Comparison of ENCODE assay signal across 8 mouse cellular contexts in genomic region chr2:91071059-91071458, GRCm38 (mm10). TPM values are rescaled to one million over a fixed set of nuclear protein-coding genes. Genes with fewer than 3 reads are reported as not detected.
DNase-seq lines count a peak whose midpoint lies in the region; ATAC-seq and TF ChIP-seq lines count a peak whose summit lies in the region.

No protein-coding gene starts in this region.

- TF ChIP-seq EP300 in heart, adult 2 months (IDR thresholded peaks at IDR 0.05; ENCODE audit: insufficient read depth, low read depth, low read length), result no peak
- no peak for TF ChIP-seq EP300 in CH12.LX (IDR thresholded peaks at IDR 0.05; ENCODE audit: low read length)

- peak overlapping the region; percentile 87 for H3K27ac ChIP-seq in heart, adult 2 months
- H3K27ac ChIP-seq in CH12.LX (ENCODE audit: insufficient read depth, low read depth), result peak overlapping the region; percentile 39
- H3K27ac ChIP-seq in forebrain, embryonic 14.5 days (ENCODE audit: low read depth, low read length), result peak overlapping the region; percentile 74
- H3K27ac ChIP-seq in liver, embryonic 13.5 days, result peak overlapping the region; percentile 88

- no peak for TF ChIP-seq POLR2A in heart, adult 2 months (IDR thresholded peaks at IDR 0.05; ENCODE audit: insufficient read depth, low read depth, low read length)
- TF ChIP-seq POLR2A in CH12.LX (IDR thresholded peaks at IDR 0.05; ENCODE audit: low read depth, low read length), result no peak

- peak overlapping the region; percentile 52 for H3K4me2 ChIP-seq in CH12.LX (ENCODE audit: insufficient read depth, low read depth, poor library complexity, severe bottlenecking)
- peak overlapping the region; percentile 83 for H3K4me2 ChIP-seq in forebrain, embryonic 14.5 days (ENCODE audit: low read length)
- H3K4me2 ChIP-seq in liver, embryonic 13.5 days, result peak overlapping the region; percentile 88

- peak overlapping the region; percentile 68 for H3K9ac ChIP-seq in heart, adult 2 months (ENCODE audit: low read depth, low read length)
- H3K9ac ChIP-seq in CH12.LX (ENCODE audit: insufficient read depth, low read depth), result peak overlapping the region; percentile 46
- H3K9ac ChIP-seq in forebrain, embryonic 14.5 days (ENCODE audit: low read length), result peak overlapping the region; percentile 83
- peak overlapping the region; percentile 77 for H3K9ac ChIP-seq in liver, embryonic 13.5 days

- H3K27me3 ChIP-seq in heart, adult 2 months (ENCODE audit: control insufficient read depth, insufficient read depth, low read length), result no peaks in the 10 kb centered on the region
- H3K27me3 ChIP-seq in CH12.LX (replicated peaks), result no peaks in the 10 kb centered on the region
- no peaks in the 10 kb centered on the region for H3K27me3 ChIP-seq in forebrain, embryonic 14.5 days (replicated peaks; ENCODE audit: control insufficient read depth, insufficient read depth, low read length)
- H3K27me3 ChIP-seq in liver, embryonic 13.5 days, result no peaks in the 10 kb centered on the region; the same call in 1 of the 2 replicates

- H3K79me2 ChIP-seq in heart, adult 2 months (replicated peaks; ENCODE audit: control insufficient read depth, insufficient read depth, low read length), result no peaks in the 10 kb centered on the region
- no peaks in the 10 kb centered on the region for H3K79me2 ChIP-seq in CH12.LX (replicated peaks; ENCODE audit: control insufficient read depth, extremely low read depth, insufficient read depth, poor library complexity, severe bottlenecking)

- 88% methylated on average over 10 of the region's 10 CpGs for WGBS in heart, adult 2 months
- 89% methylated on average over 10 of the region's 10 CpGs for WGBS in forebrain, embryonic 14.5 days
- 83% methylated on average over 10 of the region's 10 CpGs for WGBS in liver, embryonic 13.5 days (ENCODE audit: insufficient replicate concordance)

- no peak for TF ChIP-seq CTCF in heart, adult 2 months (IDR thresholded peaks at IDR 0.05)
- TF ChIP-seq CTCF in CH12.LX (conservative IDR thresholded peaks at IDR 0.05 in 1 of 2, IDR thresholded peaks at IDR 0.05 in 1 of 2; ENCODE audit: low read depth in 2 of 2, low read length in 2 of 2), result no peak

- H3K36me3 ChIP-seq in heart, adult 2 months (ENCODE audit: control insufficient read depth, insufficient read depth, low read length), result no peaks in the 10 kb centered on the region
- peaks cover 2 to 20% of the 10 kb centered on the region in 2 experiments for H3K36me3 ChIP-seq in CH12.LX (replicated peaks in 1 of 2; ENCODE audit: control insufficient read depth in 1 of 2, insufficient read depth in 1 of 2, low read length in 1 of 2)
- 0 out of 2 replicates have a peak, but pooled peaks cover 6% of the 10 kb centered on the region for H3K36me3 ChIP-seq in forebrain, embryonic 14.5 days (ENCODE audit: control insufficient read depth, insufficient read depth, low read length)
- H3K36me3 ChIP-seq in liver, embryonic 13.5 days, result peaks cover 11% of the 10 kb centered on the region

- ATAC-seq in forebrain, embryonic 14.5 days, result 0 out of 2 replicates have a peak, but pooled peaks have one; percentile 2
- ATAC-seq in liver, embryonic 13.5 days (ENCODE audit: low read depth), result no peak

- peak overlapping the region; percentile 52 for H3K4me3 ChIP-seq in heart, adult 2 months
- H3K4me3 ChIP-seq in CH12.LX (replicated peaks in 1 of 3; ENCODE audit: low read depth in 2 of 3, low read length in 2 of 3, poor library complexity in 1 of 3), result peak overlapping the region; percentile 57 to 75 (median 71)
- H3K4me3 ChIP-seq in forebrain, embryonic 14.5 days (ENCODE audit: low read depth, low read length), result peak overlapping the region; percentile 68
- peak overlapping the region; percentile 72 for H3K4me3 ChIP-seq in liver, embryonic 13.5 days (replicated peaks)

- TF ChIP-seq RAD21 in CH12.LX (IDR thresholded peaks at IDR 0.05; ENCODE audit: low read depth, low read length), result no peak

- H3K9me3 ChIP-seq in CH12.LX (replicated peaks; ENCODE audit: low read length), result no peaks in the 10 kb centered on the region
- no peaks in the 10 kb centered on the region for H3K9me3 ChIP-seq in forebrain, embryonic 14.5 days (replicated peaks; ENCODE audit: control insufficient read depth, low read length)
- H3K9me3 ChIP-seq in liver, embryonic 13.5 days (replicated peaks), result no peaks in the 10 kb centered on the region

- dilution Hi-C loops in CH12.LX (cut with MboI; ENCODE audit: extremely low pct_ligation_motif_present, extremely low pct_unique_long_range_greater_than_20kb, low sequenced_read_pairs), result no loop called here

- DNase-seq in heart, adult 2 months, result no peak
- no peak for DNase-seq in heart, postnatal 14 days
- no peak for DNase-seq in CH12.LX (ENCODE audit: extremely low read depth)
- DNase-seq in forebrain, embryonic 14.5 days (ENCODE audit: low spot score), result no peak
- DNase-seq in liver, embryonic 13.5 days, result no peak
- no peak for DNase-seq in adrenal gland, postnatal 36 days
- DNase-seq in frontal cortex, postnatal 10 days (ENCODE audit: low spot score in 2 of 2), result no peak
- no peak for DNase-seq in urinary bladder, postnatal 25 days (ENCODE audit: low spot score)

- in situ Hi-C loops in CH12.LX (cut with MboI; ENCODE audit: low pct_ligation_motif_present, low pct_unique_long_range_greater_than_20kb, low sequenced_read_pairs), result no loop called here

- intact Hi-C loops in heart, adult 2 months (cut with DNase I), result loop anchor here (5.0 kb wide), 1 partner anchor 131 kb away; the partner anchor contains the start of genes Acp2 and Nr1h3
- intact Hi-C loops in heart, postnatal 14 days (cut with DNase I), result loop anchor here (5.0 kb wide), 1 partner anchor 121 kb away; no protein-coding TSS in a partner anchor

- H3K4me1 ChIP-seq in heart, adult 2 months (ENCODE audit: control insufficient read depth, insufficient read depth, low read length), result peaks cover 6% of the 10 kb centered on the region
- H3K4me1 ChIP-seq in CH12.LX (ENCODE audit: control insufficient read depth in 1 of 2, insufficient read depth in 2 of 2), result peaks cover 20 to 35% of the 10 kb centered on the region in 2 experiments
- H3K4me1 ChIP-seq in forebrain, embryonic 14.5 days (ENCODE audit: control insufficient read depth, insufficient read depth, low read length), result peaks cover 13% of the 10 kb centered on the region
- peaks cover 26% of the 10 kb centered on the region for H3K4me1 ChIP-seq in liver, embryonic 13.5 days (replicated peaks)

TF ChIP-seq in CH12.LX, 34 proteins besides CTCF, POLR2A, EP300 and RAD21 (continues in another document):
- TF ChIP-seq ZMIZ1 (IDR thresholded peaks at IDR 0.05; ENCODE audit: low read depth, low read length) (no peak), ELF1 (IDR thresholded peaks at IDR 0.05; ENCODE audit: low read depth, low read length) (no peak), GABPA (IDR thresholded peaks at IDR 0.05; ENCODE audit: insufficient replicate concordance, low read depth, low read length) (no peak)

RNA-seq across cellular contexts. Expression of gene Slc39a13, which starts 0.8 kb away (rescaled TPM):
- total RNA-seq in heart, adult 2 months (2021), result 10 to 100 TPM; 21.1 to 22.3 TPM
- 57.3 and 58.6 TPM in 2 replicates for polyA plus RNA-seq in heart, adult 2 months (2012; rRNA removed)
- 10 to 100 TPM; 24.7 to 25.5 TPM for total RNA-seq in heart, postnatal 14 days (2021)
- total RNA-seq in CH12.LX (2012; rRNA removed), result 7.5 and 8.4 TPM in 2 replicates
- total RNA-seq in CH12.LX (2014; rRNA removed), result 3.5 and 4.3 TPM in 2 replicates
- 7.2 and 8.1 TPM in 2 replicates for polyA plus RNA-seq in CH12.LX (2012; ENCODE audit: insufficient read length, low read depth)
- polyA plus RNA-seq in forebrain, embryonic 14.5 days (2014; fragmentation: Nextera tagmentation; extraction: Ambion mirVana), result 16.1 and 18.0 TPM in 2 replicates
- 10.6 and 10.9 TPM in 2 replicates for polyA plus RNA-seq in liver, embryonic 13.5 days (2015; fragmentation: Nextera tagmentation; extraction: Ambion mirVana)
- total RNA-seq in adrenal gland, postnatal 36 days (2021), result 10 to 100 TPM; 24.2 to 31.9 TPM

RNA-seq across cellular contexts. Expression of gene Spi1, which starts 11.1 kb away (rescaled TPM):
- 1 to 10 TPM; 3.7 to 6.2 TPM for total RNA-seq in heart, adult 2 months (2021)
- polyA plus RNA-seq in heart, adult 2 months (2012; rRNA removed), result 10.2 and 17.2 TPM in 2 replicates
- 1 to 10 TPM; 4.1 TPM for total RNA-seq in heart, postnatal 14 days (2021)
- total RNA-seq in CH12.LX (2012; rRNA removed) (22.7 and 24.7 TPM in 2 replicates), CH12.LX (2014; rRNA removed) (29.7 and 42.6 TPM in 2 replicates)
- 35.2 and 45.7 TPM in 2 replicates for polyA plus RNA-seq in CH12.LX (2012; ENCODE audit: insufficient read length, low read depth)
- polyA plus RNA-seq in forebrain, embryonic 14.5 days (2014; fragmentation: Nextera tagmentation; extraction: Ambion mirVana), result 2.4 and 2.9 TPM in 2 replicates
- polyA plus RNA-seq in liver, embryonic 13.5 days (2015; fragmentation: Nextera tagmentation; extraction: Ambion mirVana), result 14.1 and 15.1 TPM in 2 replicates
- total RNA-seq in adrenal gland, postnatal 36 days (2021), result 1 to 10 TPM; 3.0 to 7.6 TPM

RNA-seq across cellular contexts. Expression of gene Psmc3, which starts 17.2 kb away (rescaled TPM):
- 100 to 1,000 TPM; 216 to 252 TPM for total RNA-seq in heart, adult 2 months (2021)
- 112 and 141 TPM in 2 replicates for polyA plus RNA-seq in heart, adult 2 months (2012; rRNA removed)
- 100 to 1,000 TPM; 209 to 211 TPM for total RNA-seq in heart, postnatal 14 days (2021)
- 214 and 283 TPM in 2 replicates for total RNA-seq in CH12.LX (2012; rRNA removed)
- 242 and 257 TPM in 2 replicates for total RNA-seq in CH12.LX (2014; rRNA removed)
- polyA plus RNA-seq in CH12.LX (2012; ENCODE audit: insufficient read length, low read depth), result 284 and 353 TPM in 2 replicates
- 298 and 304 TPM in 2 replicates for polyA plus RNA-seq in forebrain, embryonic 14.5 days (2014; fragmentation: Nextera tagmentation; extraction: Ambion mirVana)
- polyA plus RNA-seq in liver, embryonic 13.5 days (2015; fragmentation: Nextera tagmentation; extraction: Ambion mirVana), result 188 and 213 TPM in 2 replicates
- total RNA-seq in adrenal gland, postnatal 36 days (2021), result 100 to 1,000 TPM; 193 to 228 TPM

RNA-seq across cellular contexts. Expression of gene Rapsn, which starts 35.6 kb away (rescaled TPM):
- 10 to 100 TPM; 15.9 to 16.8 TPM for total RNA-seq in heart, adult 2 months (2021)
- polyA plus RNA-seq in heart, adult 2 months (2012; rRNA removed), result 19.3 and 22.0 TPM in 2 replicates
- 10 to 100 TPM; 11.6 to 12.4 TPM for total RNA-seq in heart, postnatal 14 days (2021)
- total RNA-seq in CH12.LX (2012; rRNA removed), result 0.08 TPM in 1 of 2 replicates, not detected in the other
- total RNA-seq in CH12.LX (2014; rRNA removed), result 0.15 TPM in 1 of 2 replicates, not detected in the other
- polyA plus RNA-seq in CH12.LX (2012; ENCODE audit: insufficient read length, low read depth), result 0.40 TPM in 1 of 2 replicates, not detected in the other
- polyA plus RNA-seq in forebrain, embryonic 14.5 days (2014; fragmentation: Nextera tagmentation; extraction: Ambion mirVana), result 0.95 and 1.2 TPM in 2 replicates
- 0.69 and 1.00 TPM in 2 replicates for polyA plus RNA-seq in liver, embryonic 13.5 days (2015; fragmentation: Nextera tagmentation; extraction: Ambion mirVana)
- 1 to 10 TPM; 1.5 to 2.3 TPM for total RNA-seq in adrenal gland, postnatal 36 days (2021)

RNA-seq across cellular contexts. Expression of gene Mybpc3, which starts 46.9 kb away (rescaled TPM):
- 1,000 to 10,000 TPM; 1,229 to 1,417 TPM for total RNA-seq in heart, adult 2 months (2021)
- 1,378 and 1,771 TPM in 2 replicates for polyA plus RNA-seq in heart, adult 2 months (2012; rRNA removed)
- total RNA-seq in heart, postnatal 14 days (2021), result 1,000 to 10,000 TPM; 1,701 to 1,920 TPM
- total RNA-seq in CH12.LX (2012; rRNA removed), result 0.04 TPM in 2 replicates
- total RNA-seq in CH12.LX (2014; rRNA removed), result 0.07 and 0.15 TPM in 2 replicates
- 0.27 TPM in 2 replicates for polyA plus RNA-seq in CH12.LX (2012; ENCODE audit: insufficient read length, low read depth)
- not detected in 2 replicates for polyA plus RNA-seq in forebrain, embryonic 14.5 days (2014; fragmentation: Nextera tagmentation; extraction: Ambion mirVana)
- 0.14 and 0.95 TPM in 2 replicates for polyA plus RNA-seq in liver, embryonic 13.5 days (2015; fragmentation: Nextera tagmentation; extraction: Ambion mirVana)
- total RNA-seq in adrenal gland, postnatal 36 days (2021), result not detected
